Mouse (Mus musculus) heart, postnatal 25 days (tissue): ENCODE measurements around the gene 3110040N11Rik. TPM values are rescaled to one million over a fixed set of nuclear protein-coding genes. Genes with fewer than 3 reads are reported as not detected.
"Not testable (repeated sequence)": the region's sequence is repeated elsewhere in the genome, so short reads cannot be mapped to it uniquely, and the experiment has no call there.

ENCODE experiments used
- DNase-seq: peaks from one replicate; pipeline ENCODE4 v3.0.0; 2022; ENCODE audit warnings: low spot score
- intact Hi-C: fragments of 180-260 bp; cut with DNase I; formaldehyde crosslinking; loops from one replicate; pipeline ENCODE4 v1.15.1; 2025
- total RNA-seq, 2 experiments: library from RNA; stranded (reverse); gene quantifications; 2 replicates each; pipeline ENCODE4 v1.2.3; 2021

The 3110040N11Rik gene
- 10 to 100 TPM; 21.8 to 28.5 TPM for total RNA-seq

DNA sequence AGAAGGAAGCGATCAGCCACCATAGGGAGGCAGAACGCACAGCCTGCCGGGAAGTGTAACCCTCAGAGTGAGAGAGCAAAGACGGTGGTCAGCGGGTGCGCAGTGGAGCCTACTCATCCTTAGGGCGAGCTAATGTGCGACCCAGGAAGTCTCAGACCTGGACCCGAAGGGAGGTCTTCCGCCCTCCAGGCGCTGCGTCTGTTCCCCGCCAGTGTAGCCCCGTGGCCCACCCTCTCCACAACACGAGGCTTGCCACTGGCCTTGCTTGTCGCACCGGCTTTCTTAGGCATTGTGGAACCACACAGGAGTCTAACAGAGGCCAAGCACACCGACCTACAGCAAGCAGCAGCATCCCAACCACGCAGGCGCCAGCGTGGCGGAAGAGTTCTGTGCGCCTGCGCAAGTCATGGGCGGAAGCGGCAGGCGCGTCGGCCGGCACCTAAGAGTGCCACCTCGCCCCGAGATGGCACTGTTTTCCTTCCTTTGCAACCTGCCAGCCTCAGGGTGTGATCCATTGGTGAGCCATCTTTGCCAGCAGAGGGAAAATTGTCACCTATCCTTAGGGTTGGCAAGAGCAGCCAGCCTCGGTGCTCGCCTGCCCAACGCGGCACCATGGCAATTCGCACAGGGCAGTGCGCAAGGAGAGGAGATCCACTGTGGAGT lies at the start of gene 3110040N11Rik:
3110040N11Rik (minus strand) TSS at position 384 of the 663 bp plus-strand sequence.
- intact Hi-C loops: loop anchor here (2.0 to 10.0 kb wide), 5 partner anchors 24 to 486 kb away; partner anchors contain the start of genes Btbd1 and Hdgfl3
- peak; percentile 60 for DNase-seq

- intact Hi-C loops, DNase-seq: not testable (repeated sequence)
These were observed 48.5 kb upstream of the 3110040N11Rik start for GRCm38 (mm10) chr7:81837771-81838170.

GRCm38 (mm10) chr7:81835430-81835829 lies 46.2 kb upstream of the 3110040N11Rik start:
- DNase-seq: no peak
- intact Hi-C loops: no loop called here

DNA sequence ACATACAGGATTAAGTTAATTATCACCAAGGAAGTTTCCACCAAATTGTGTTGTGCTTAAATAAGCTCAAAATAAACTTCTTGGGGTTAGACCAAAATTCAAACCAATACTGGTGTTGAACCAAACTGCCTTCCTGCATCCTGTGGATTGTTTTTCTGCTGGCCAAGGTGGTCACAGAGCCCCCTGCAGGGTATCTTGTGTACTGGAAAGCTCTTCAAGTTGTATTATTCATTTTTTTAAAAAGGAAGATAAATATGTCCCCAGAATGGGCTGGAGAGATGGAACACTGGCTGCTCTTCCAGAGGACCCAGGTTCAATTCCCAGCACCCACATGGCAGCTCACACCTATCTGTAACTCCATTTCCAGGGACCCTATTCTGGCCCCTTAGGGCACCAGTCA lies 45.6 kb upstream of the 3110040N11Rik start:
- no peak for DNase-seq

DNA sequence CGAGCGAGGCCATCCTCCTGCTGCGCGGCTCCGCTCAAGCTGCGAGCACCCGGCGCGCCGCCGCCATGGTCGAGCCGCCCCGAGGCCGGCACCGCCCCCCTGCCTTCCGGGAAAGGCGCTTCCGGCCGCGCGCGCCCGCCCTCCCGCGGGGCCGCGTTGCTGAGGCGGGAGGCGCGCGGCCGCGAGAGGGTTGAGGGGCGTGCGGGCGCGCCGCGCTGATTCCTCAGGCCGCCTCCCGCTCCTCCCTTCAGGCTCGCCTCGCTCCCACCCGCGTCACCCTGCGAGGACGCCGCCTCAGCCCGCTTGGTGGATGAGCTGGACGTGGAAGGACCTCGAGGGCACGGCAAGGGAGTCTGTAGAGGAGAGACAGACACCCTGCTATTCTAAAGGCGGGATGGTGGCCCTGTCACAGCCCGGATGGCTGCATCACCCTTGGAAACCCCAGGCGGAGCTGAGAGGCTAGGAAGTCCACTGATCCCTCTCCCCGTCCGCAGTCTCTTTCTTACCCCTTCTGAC lies 40.2 kb upstream of the 3110040N11Rik start, which contains the start of gene Btbd1:
Btbd1 (minus strand) TSS at position 53 of the 516 bp plus-strand sequence.
- intact Hi-C loops: loop anchor here (2.0 kb wide), 3 partner anchors 29 to 105 kb away; partner anchors contain the start of genes 3110040N11Rik, Hdgfl3 and Tm6sf1
- peak; percentile 81 for DNase-seq

More for the DNA sequence above, 45.6 kb upstream of the 3110040N11Rik start:
- intact Hi-C loops: no loop called here

DNA sequence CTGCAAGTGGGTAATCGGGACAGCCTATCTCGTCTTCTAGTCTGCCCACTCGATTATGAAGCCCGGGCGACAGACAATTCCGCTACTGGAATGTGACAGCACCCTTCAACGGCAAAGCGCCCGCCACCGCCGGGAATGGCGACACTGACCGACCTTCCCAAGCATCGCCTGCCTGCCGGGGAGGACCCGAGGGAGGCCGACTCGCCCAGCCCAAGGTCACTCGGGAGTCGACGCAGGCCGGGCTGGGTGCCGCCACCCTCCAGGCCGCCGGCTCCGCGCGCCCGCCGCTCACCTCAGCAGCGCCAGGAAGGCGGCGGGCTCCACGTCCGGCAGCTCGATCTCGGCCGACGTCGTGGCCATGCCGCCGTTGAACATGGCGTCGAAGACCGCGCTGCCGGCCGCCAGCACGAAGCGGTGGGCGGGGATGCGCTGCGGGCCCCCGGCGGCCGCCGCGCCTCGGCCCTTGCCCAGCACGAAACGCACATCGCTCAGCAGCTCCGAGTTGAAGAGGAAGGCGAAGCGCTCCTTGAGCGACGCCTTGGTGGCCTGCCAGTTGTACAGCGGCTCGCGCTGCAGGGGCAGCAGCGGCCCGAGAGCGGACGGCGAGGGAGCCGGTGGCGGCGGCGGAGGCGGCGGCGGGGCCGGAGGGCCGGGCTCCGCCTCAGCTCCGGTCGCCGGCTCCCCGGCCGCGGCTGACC lies 39.6 kb upstream of the 3110040N11Rik start:
- intact Hi-C loops: loop anchor here (2.0 kb wide), 3 partner anchors 30 to 106 kb away; partner anchors contain the start of genes 3110040N11Rik, Hdgfl3 and Tm6sf1
- peak; percentile 30 for DNase-seq

DNA sequence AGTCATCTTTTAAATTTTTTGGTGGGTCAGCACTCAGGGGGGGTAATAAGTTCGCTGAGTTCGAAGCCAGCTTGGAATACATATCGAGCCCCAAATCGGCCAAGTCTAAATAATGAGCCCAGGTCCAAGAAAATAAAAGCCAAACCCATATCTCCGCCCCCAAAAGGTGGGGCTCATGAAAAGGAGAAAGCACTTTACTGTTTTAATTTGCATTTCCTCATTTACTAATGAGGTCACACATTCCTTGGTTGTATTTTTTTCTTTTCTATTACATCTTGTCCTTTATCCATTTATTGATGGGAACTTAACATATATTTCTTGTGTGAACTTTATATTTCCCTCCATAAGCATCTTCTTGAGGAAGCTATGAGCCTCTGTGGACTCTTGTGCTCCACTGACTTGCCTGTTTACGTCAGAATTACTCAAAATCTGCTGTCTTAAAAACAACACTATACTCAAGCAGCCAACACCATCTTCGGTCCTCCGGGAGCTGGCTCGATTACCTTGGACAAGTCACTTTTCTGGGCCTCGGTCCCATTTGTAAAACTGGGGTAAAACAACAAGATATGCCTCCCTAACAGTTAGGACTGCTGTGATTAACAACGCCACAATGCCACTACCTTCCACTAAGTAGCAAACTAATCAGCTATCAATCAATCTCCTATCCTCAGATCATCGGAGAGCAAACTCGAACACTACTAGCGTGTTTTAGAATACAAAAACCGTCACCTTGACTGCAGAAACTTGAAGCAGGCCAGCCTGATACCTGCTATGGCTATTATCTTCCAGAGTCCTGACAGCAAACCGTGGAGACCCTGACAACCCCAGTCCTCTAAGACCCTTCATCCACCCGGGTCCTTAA lies 38.8 kb upstream of the 3110040N11Rik start:
- DNase-seq: no peak
- intact Hi-C loops: loop anchor here (2.0 kb wide), 3 partner anchors 31 to 107 kb away; partner anchors contain the start of genes 3110040N11Rik, Hdgfl3 and Tm6sf1

DNA sequence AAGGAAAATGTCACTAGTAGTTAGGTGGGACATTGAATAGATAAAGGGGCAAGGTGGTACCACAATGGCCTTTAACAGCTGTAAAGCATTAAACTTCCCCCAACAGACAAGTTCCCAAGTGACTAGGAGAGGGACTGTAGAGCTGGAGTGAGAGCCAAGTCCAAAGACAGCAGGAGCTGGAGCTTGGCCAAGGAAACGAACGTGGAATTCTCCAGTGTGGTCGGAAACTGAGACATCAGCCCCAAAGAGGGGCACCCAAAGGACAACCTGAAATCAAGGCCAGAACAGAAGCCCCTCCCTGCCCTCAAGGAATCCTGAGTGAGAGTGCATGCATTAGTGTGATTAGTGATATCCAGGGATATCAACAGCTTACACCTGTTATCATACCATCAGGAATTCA lies 36.1 kb upstream of the 3110040N11Rik start:
- intact Hi-C loops: no loop called here
- no peak for DNase-seq

DNA sequence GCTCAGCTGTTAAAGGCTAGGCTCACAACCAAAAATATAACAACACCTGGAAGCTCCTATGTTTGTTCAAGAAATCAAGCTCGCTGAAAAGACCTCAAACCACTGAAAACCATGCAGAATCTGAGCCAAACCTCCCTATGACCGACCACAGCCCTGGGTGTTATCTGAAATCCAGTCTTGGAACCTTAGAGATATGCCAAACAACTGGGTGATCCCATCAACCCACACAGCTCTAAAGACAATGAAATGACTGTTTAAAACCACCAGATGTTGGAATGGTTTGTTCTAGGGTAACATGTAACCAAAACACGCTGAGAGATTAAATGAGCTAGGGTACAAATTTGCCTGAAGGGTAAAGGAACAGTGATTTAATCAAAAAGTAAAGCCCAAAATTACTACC lies 35.6 kb upstream of the 3110040N11Rik start:
- intact Hi-C loops: no loop called here
- DNase-seq: no peak

DNA sequence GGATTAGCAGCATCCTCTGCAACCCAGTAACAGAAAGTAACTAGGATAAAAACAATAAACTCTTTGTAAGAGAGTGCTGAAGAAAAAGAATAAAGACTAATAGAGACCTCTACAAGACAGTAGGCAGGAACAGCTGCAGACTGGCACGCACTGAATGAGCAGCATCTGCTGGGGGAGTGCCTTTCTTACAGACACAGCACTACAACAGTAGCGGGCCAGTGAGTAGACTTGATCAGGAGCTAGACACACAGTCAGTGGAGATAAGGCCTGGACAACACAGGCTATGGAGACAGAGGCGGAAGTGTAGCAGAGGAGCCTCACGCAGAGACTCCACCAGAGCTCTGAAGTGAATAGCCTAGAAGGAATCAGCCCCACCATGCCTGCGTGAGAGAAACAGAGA lies 16.8 kb upstream of the 3110040N11Rik start:
- no peak for DNase-seq
- intact Hi-C loops: loop anchor here (5.0 kb wide), 1 partner anchor 66 kb away; no protein-coding TSS in a partner anchor

DNA sequence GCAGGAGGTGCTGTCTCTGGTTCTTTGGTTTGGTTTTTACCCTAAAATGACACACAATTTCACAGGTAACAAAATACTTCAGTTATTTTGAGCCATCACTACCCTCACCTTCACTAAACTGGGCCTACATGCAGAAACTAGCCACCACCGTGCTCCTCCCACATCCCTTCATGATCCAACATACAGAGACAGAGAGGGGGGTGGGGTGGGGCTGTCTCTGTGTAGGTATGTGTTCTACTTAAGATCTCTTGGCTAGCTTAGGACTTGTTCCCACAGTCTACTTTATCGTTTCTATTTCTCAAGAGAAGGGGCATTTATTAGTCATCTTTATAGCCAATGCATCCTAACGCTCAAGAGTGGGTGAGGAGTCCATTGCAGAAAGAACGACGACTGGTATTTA lies 742 bp downstream of the 3110040N11Rik start:
- intact Hi-C loops: loop anchor here (2.0 to 10.0 kb wide), 5 partner anchors 24 to 486 kb away; partner anchors contain the start of genes Btbd1 and Hdgfl3
- DNase-seq: no peak

DNA sequence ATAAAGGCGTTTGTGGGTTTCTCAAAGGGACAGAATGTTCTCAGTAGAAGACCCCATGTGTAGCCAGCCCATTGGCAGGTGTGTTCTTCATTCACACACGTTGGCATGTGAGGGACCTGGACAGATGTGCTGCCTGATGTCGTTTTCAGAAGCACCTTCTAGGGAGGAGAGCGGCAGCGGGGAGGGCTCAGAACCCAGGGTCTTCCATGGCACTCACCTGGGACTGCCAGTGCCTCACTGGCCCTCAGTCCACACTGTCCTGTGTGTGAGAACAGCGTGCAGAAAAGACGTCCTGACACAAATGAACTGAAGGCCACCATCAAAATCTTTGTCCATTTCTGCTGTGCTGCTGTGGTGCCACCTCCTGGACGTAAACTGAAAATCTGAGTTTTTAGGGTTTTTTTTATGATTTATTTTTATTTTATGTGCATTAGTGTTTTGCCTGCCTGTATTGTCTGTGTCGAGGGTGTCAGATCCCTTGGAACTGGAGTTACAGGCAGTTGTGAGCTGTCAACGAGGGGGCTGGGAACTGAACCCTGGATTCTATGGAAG lies 11.5 kb downstream of the 3110040N11Rik start:
- intact Hi-C loops: no loop called here
- DNase-seq: no peak

DNA sequence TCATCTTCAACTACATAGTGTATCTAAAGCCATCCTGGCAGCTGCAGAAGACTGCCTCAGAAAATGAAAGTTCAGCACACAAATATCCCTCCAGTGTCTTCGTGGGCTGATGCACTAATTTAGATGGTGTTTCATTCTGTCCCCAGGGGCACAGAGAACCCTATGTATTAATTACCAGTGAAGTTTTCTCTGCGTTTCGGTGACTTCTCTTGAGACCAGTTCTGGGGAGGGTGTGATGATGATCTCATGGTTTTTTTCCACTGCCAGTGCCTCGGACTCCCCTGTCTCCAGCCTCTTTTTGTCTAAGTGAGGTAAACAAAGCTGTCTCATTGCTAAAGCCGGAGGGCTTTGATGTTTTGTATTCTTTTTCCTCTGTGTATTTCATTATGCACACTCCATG lies 14.0 kb downstream of the 3110040N11Rik start:
- intact Hi-C loops: no loop called here
- no peak for DNase-seq

DNA sequence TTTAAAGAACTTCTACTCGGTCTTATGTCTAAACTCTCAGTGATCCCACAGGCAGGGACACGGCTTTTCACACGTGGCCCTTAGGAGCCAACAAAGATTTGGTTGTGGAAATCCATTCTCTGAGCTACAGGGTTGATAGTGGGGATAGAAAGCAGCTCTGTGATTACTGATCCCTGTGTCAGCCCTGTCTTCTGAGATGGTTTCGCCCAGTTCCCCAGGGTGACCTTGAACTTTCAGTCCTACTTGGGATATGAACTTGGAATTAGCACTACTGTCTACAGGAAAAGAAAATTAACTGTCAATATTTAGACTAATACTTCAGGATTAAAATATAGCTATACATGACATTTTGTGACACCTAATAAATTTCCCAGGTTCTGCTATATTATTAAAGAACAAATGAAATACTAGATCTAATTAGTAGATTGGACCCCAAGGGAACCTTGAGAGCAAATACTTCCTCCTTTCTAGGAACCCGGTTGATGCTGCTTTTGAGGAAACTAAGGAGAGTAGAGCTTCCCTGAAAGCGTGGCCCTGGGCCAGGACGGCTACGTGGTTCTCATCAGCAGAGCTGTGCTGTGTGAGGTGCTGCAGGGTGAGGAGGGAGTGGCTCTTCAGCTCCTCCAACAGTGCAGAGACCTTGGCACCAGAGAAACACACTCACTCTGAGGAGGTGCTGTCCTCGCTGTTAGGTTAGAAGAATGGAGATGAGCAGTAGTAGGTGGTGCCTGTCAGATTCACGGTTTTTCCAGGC lies 16.3 kb downstream of the 3110040N11Rik start:
- DNase-seq: no peak
- intact Hi-C loops: no loop called here

GRCm38 (mm10) chr7:81763110-81763845 lies 26.0 kb downstream of the 3110040N11Rik start:
- no peak for DNase-seq
- intact Hi-C loops: no loop called here

GRCm38 (mm10) chr7:81762180-81763109 lies 26.8 kb downstream of the 3110040N11Rik start, which contains the start of gene Ramac:
Ramac (plus strand) TSS chr7:81762925.
- DNase-seq: peak; percentile 72
- intact Hi-C loops: no loop called here

DNA sequence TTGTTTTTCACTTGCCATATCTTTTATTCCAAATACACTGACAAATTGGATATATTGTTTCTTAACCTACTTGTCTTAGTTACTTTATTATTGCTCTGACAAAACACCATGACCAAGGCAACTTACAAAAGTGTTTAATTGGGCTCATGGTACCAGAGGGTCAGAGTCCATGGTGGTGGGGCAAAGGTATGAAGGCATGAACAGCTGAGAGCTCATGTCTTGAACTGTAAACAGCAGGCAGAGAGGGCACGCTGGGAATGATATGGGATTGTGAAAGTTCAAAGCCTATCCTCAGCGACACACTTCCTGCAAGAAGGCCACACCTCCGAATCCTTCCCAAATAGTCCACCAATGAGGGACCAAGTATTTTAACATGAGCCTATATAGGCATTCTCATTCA lies 41.3 kb downstream of the 3110040N11Rik start:
- intact Hi-C loops: loop anchor here (10.0 kb wide), 2 partner anchors 193 to 353 kb away; no protein-coding TSS in a partner anchor
- DNase-seq: no peak
